Mouse (Mus musculus): ENCODE results near the gene Zfp507. TPM values are rescaled to one million over a fixed set of nuclear protein-coding genes. Genes with fewer than 3 reads are reported as not detected.

The Zfp507 gene
- polyA plus RNA-seq, 1 experiment from 2014 or later: 19.1 TPM

GRCm38 (mm10) chr7:35740489-35741230, 62.1 kb downstream of the Zfp507 start:
- no peaks in the 10 kb centered on the region for H3K27me3 ChIP-seq
- ATAC-seq (no peak), DNase-seq (ENCODE audit: low read depth, low spot score) (no peak)
- TF ChIP-seq CTCF (IDR thresholded peaks at IDR 0.05): no peak
- ChIA-PET CTCF (interaction anchor here (0.7 to 1.6 kb wide), 3 partner anchors 14 to 55 kb away, joined by 3 to 4 read pairs (median 3); partner anchors contain the start of gene Dpy19l3), POLR2A (no interaction called here)
- in situ Hi-C loops (cut with MboI; ENCODE audit: low pct_unique_long_range_greater_than_20kb): no loop called here

- in situ Hi-C loops (cut with MboI; ENCODE audit: low pct_unique_long_range_greater_than_20kb): no loop called here
- no peak for TF ChIP-seq CTCF (IDR thresholded peaks at IDR 0.05)
- POLR2A ChIA-PET: no interaction called here
Measured at GRCm38 (mm10) chr7:35738871-35739270, 63.9 kb downstream of the Zfp507 start.

GRCm38 (mm10) chr7:35733313-35734050, 69.3 kb downstream of the Zfp507 start:
- H3K27me3 ChIP-seq: no peaks in the 10 kb centered on the region
- no peak for ATAC-seq
- POLR2A ChIA-PET: no interaction called here
- CTCF ChIA-PET: interaction anchor here (1.7 kb wide), 1 partner anchor 17 kb away, joined by 3 read pairs; no protein-coding TSS in a partner anchor
- TF ChIP-seq CTCF (IDR thresholded peaks at IDR 0.05): no peak
- in situ Hi-C loops (cut with MboI; ENCODE audit: low pct_unique_long_range_greater_than_20kb): no loop called here
- no peak for DNase-seq (ENCODE audit: low read depth, low spot score)

More at GRCm38 (mm10) chr7:35738871-35739270, 63.9 kb downstream of the Zfp507 start:
- DNase-seq (ENCODE audit: low read depth, low spot score) (no peak), ATAC-seq (no peak)
- CTCF ChIA-PET: no interaction called here
- no peaks in the 10 kb centered on the region for H3K27me3 ChIP-seq

DNA sequence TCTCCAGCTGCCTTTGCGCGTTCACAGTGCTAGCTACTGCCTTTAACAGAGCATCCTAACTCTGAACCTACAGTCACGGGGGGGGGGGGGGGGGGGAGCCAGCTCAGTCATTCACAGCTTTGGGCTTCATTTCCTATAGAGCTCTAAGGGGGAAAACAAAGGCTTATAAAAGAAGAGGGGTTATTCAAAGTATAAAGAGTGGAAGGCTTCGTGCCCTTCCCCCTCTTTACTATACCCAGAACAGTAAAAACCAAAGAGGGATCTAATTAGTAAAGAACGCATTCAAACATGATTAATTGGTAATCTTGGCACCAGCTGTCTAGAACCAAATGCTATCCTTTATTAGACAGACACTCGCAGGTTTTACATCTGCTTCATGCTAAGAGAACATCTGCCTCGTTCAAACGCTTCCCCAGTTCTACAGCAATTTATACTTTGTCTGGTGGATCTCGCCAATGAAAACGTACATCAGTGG, 70.2 kb downstream of the Zfp507 start:
- in situ Hi-C loops (cut with MboI; ENCODE audit: low pct_unique_long_range_greater_than_20kb): no loop called here
- DNase-seq (ENCODE audit: low read depth, low spot score) (no peak), ATAC-seq (no peak)
- no peak for TF ChIP-seq CTCF (IDR thresholded peaks at IDR 0.05)
- ChIA-PET POLR2A (interaction anchor here (0.6 kb wide), 1 partner anchor 23 kb away, joined by 3 read pairs; no protein-coding TSS in a partner anchor), CTCF (no interaction called here)
- no peaks in the 10 kb centered on the region for H3K27me3 ChIP-seq

DNA sequence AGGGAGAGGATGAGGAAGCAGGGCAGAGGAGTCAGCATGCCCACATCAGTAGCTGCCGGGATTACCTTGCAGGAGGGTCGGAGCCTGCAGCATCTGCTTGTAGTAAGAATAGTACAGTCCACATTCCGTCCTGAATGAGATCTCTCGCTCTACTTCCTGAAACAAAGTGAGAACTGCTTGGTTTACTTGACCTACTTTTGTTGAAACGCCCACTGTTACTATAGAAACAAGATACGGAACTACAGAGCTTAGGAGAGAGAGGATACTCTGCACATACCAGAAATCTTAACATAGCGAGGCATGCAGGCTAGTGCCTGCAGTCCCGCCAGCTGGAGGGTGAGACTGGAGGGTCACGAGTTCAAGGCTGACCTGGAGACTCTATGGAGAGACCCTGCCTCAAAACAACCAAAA, 73.2 kb downstream of the Zfp507 start:
- H3K27me3 ChIP-seq: no peaks in the 10 kb centered on the region
- CTCF ChIA-PET: interaction anchor here (0.8 kb wide), 1 partner anchor 9 kb away, joined by 3 read pairs; no protein-coding TSS in a partner anchor
- DNase-seq (ENCODE audit: low read depth, low spot score) (no peak), ATAC-seq (no peak)
- TF ChIP-seq CTCF (IDR thresholded peaks at IDR 0.05): no peak
- POLR2A ChIA-PET: no interaction called here
- in situ Hi-C loops (cut with MboI; ENCODE audit: low pct_unique_long_range_greater_than_20kb): no loop called here

DNA sequence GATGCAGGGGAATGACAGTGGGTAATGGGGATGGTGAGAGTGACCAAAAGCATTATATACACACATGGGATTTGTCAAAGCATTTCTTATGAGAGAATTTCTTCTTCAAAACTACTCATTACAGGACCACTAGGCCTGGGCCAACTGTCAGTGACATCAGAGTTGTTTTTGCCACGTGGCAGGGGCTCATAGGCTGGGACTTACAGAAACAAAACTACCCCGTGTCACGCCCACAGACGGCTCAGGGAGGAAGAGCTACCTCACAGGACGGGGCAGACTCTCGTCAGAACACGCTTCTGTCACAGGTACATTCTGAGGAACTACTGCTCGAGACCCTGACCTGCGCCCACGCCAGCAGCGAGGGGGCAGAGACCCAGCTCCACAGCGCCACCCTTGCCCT, 74.4 kb downstream of the Zfp507 start:
- no peak for TF ChIP-seq CTCF (IDR thresholded peaks at IDR 0.05)
- no peaks in the 10 kb centered on the region for H3K27me3 ChIP-seq
- in situ Hi-C loops (cut with MboI; ENCODE audit: low pct_unique_long_range_greater_than_20kb): no loop called here
- ChIA-PET POLR2A (no interaction called here), CTCF (no interaction called here)
- ATAC-seq (no peak), DNase-seq (ENCODE audit: low read depth, low spot score) (no peak)

- DNase-seq (ENCODE audit: low read depth, low spot score) (no peak), ATAC-seq (no peak)
- TF ChIP-seq CTCF (IDR thresholded peaks at IDR 0.05): peak; percentile 42
- CTCF ChIA-PET: interaction anchor here (1.5 kb wide), 1 partner anchor 15 kb away, joined by 3 read pairs; no protein-coding TSS in a partner anchor
- H3K27me3 ChIP-seq: no peaks in the 10 kb centered on the region
- in situ Hi-C loops (cut with MboI; ENCODE audit: low pct_unique_long_range_greater_than_20kb): no loop called here
- POLR2A ChIA-PET: no interaction called here
Measured at GRCm38 (mm10) chr7:35723035-35723434, 79.8 kb downstream of the Zfp507 start.

Other genes starting within 250 kb of the Zfp507 start
- 72.4 TPM for gene Nudt19, start 246.7 kb downstream of the Zfp507 start, polyA plus RNA-seq (2021)
- gene Rgs9bp, start 217.4 kb downstream of the Zfp507 start, polyA plus RNA-seq (2021): 0.30 TPM
- gene Ankrd27, start 216.8 kb downstream of the Zfp507 start, polyA plus RNA-seq (2021): 31.4 TPM
- 80.7 TPM for gene Pdcd5, start 155.5 kb downstream of the Zfp507 start, polyA plus RNA-seq (2021)
- gene Dpy19l3, start 48.5 kb downstream of the Zfp507 start, polyA plus RNA-seq (2021): 28.4 TPM